ENCODE assay signal across 8 mouse cellular contexts in the genomic region with DNA sequence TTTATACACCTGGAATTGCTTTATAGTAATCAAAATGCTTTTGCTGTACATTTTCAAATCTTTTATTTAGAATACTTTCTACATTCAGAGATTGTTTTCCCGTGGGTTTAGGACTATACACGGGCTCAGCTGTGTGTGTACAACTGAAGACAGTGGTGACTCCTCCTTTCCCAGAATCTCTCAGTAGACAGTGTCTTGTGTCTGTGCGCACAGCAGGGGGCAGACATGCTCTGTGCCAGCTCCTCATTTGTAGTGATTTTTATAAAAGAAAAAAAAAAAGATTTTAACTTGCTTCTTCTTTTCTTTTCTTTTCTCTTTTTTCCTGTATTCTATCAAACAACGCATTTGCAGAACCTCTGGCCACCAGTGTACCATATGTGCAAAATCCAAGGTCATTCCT.
DNase-seq lines count a peak whose midpoint lies in the region; ATAC-seq and TF ChIP-seq lines count a peak whose summit lies in the region.

No protein-coding gene starts in this region.

- peak; percentile 6 for DNase-seq in liver, adult 2 months (ENCODE audit: extremely low read depth, low read depth, low spot score)
- peak; percentile 54 for DNase-seq in adrenal gland, postnatal 14 days
- DNase-seq in forebrain, embryonic 10.5 days (ENCODE audit: extremely low spot score, low spot score): peak; percentile 21
- DNase-seq in kidney, postnatal 10 days: peak; percentile 75
- peak; percentile 52 for DNase-seq in lung, postnatal 10 days
- DNase-seq in right cerebral cortex, postnatal 14 days: peak; percentile 68
- DNase-seq in yolk sac, embryonic 10.5 days (ENCODE audit: low spot score): no peak

- no peaks in the 10 kb centered on the region for H3K36me3 ChIP-seq in liver, adult 2 months (ENCODE audit: control insufficient read depth, insufficient read depth, low read length)
- no peaks in the 10 kb centered on the region for H3K36me3 ChIP-seq in liver, embryonic 12.5 days
- H3K36me3 ChIP-seq in forebrain, embryonic 10.5 days (replicated peaks): no peaks in the 10 kb centered on the region

- no peak overlapping the region for H3K9ac ChIP-seq in liver, adult 2 months (ENCODE audit: low read depth, low read length)
- H3K9ac ChIP-seq in liver, embryonic 12.5 days: no peak overlapping the region

- no peak overlapping the region for H3K4me3 ChIP-seq in liver, adult 2 months (ENCODE audit: insufficient read depth, low read depth, low read length)
- H3K4me3 ChIP-seq in liver, embryonic 12.5 days: no peak overlapping the region
- H3K4me3 ChIP-seq in forebrain, embryonic 10.5 days: no peak overlapping the region

- H3K27ac ChIP-seq in liver, adult 2 months (replicated peaks; ENCODE audit: insufficient read depth, low read depth, low read length): no peak overlapping the region
- no peak overlapping the region for H3K27ac ChIP-seq in liver, embryonic 12.5 days
- H3K27ac ChIP-seq in forebrain, embryonic 10.5 days: no peak overlapping the region

- no peaks in the 10 kb centered on the region for H3K27me3 ChIP-seq in liver, adult 2 months (ENCODE audit: control insufficient read depth, insufficient read depth, low read length)
- H3K27me3 ChIP-seq in liver, embryonic 12.5 days (replicated peaks): no peaks in the 10 kb centered on the region
- H3K27me3 ChIP-seq in forebrain, embryonic 10.5 days (ENCODE audit: poor library complexity, severe bottlenecking): no peaks in the 10 kb centered on the region

- 22% methylated on average over 4 of the region's 4 CpGs for whole genome bisulfite sequencing in liver, adult 2 months
- WGBS in liver, embryonic 12.5 days (ENCODE audit: insufficient replicate concordance): 22% methylated on average over 4 of the region's 4 CpGs
- WGBS in forebrain, embryonic 10.5 days: 60% methylated on average over 4 of the region's 4 CpGs

- H3K4me1 ChIP-seq in liver, adult 2 months (ENCODE audit: control insufficient read depth, insufficient read depth, low read length): no peaks in the 10 kb centered on the region
- no peaks in the 10 kb centered on the region for H3K4me1 ChIP-seq in liver, embryonic 12.5 days
- H3K4me1 ChIP-seq in forebrain, embryonic 10.5 days: no peaks in the 10 kb centered on the region

- H3K4me2 ChIP-seq in liver, embryonic 12.5 days: no peak overlapping the region

- no peaks in the 10 kb centered on the region for H3K79me2 ChIP-seq in liver, adult 2 months (ENCODE audit: control insufficient read depth, insufficient read depth, low read length)

- TF ChIP-seq CTCF in liver, adult 2 months (IDR thresholded peaks at IDR 0.05; ENCODE audit: low read depth, low read length): peak; percentile 61

- no peak for TF ChIP-seq POLR2A in liver, adult 2 months (IDR thresholded peaks at IDR 0.05; ENCODE audit: extremely low read depth, insufficient read depth, low read length)

- no peak for ATAC-seq in liver, embryonic 12.5 days

- H3K9me3 ChIP-seq in liver, embryonic 12.5 days (replicated peaks): no peaks in the 10 kb centered on the region
- H3K9me3 ChIP-seq in forebrain, embryonic 10.5 days: no peaks in the 10 kb centered on the region
